26 mouse cellular contexts compared by ENCODE assay signal in genomic region chr4:63769161-63769560, GRCm38 (mm10). TPM values are rescaled to one million over a fixed set of nuclear protein-coding genes. Genes with fewer than 3 reads are reported as not detected.
DNase-seq lines count a peak whose midpoint lies in the region; ATAC-seq lines count a peak whose summit lies in the region.
"Had no signal": no experiment of that assay in that cellular context is flagged by ENCODE, and none has a peak within 500 bp of the region (broad histone marks: within the 10 kb centered on the region; RNA-seq: fewer than 3 reads in every experiment).

No protein-coding gene starts in this region.

- 0 out of 2 replicates have a peak, but pooled peaks cover 2% of the 10 kb centered on the region for H3K9me3 ChIP-seq in midbrain, embryonic 16.5 days (replicated peaks; ENCODE audit: control insufficient read depth, low read length, poor library complexity, severe bottlenecking)
- H3K9me3 ChIP-seq: embryonic facial prominence, embryonic 13.5 days; embryonic facial prominence, embryonic 15.5 days; forebrain, embryonic 10.5 days; forebrain, embryonic 12.5 days had no signal

- H3K4me3 ChIP-seq in midbrain, embryonic 16.5 days (ENCODE audit: low read depth, low read length), result no peak overlapping the region
- H3K4me3 ChIP-seq: embryonic facial prominence, embryonic 13.5 days; embryonic facial prominence, embryonic 15.5 days; erythroblast, embryonic 14.5 days; forebrain, embryonic 10.5 days; forebrain, embryonic 12.5 days had no signal

- no peaks in the 10 kb centered on the region for H3K4me1 ChIP-seq in midbrain, embryonic 16.5 days (ENCODE audit: control insufficient read depth, insufficient read depth, low read length)
- H3K4me1 ChIP-seq: embryonic facial prominence, embryonic 13.5 days; embryonic facial prominence, embryonic 15.5 days; forebrain, embryonic 10.5 days; forebrain, embryonic 12.5 days had no signal

- H3K4me2 ChIP-seq in midbrain, embryonic 16.5 days (ENCODE audit: low read length), result no peak overlapping the region
- H3K4me2 ChIP-seq: embryonic facial prominence, embryonic 13.5 days; embryonic facial prominence, embryonic 15.5 days; forebrain, embryonic 12.5 days had no signal

- H3K27me3 ChIP-seq in midbrain, embryonic 16.5 days (ENCODE audit: control insufficient read depth, insufficient read depth, low read depth, low read length), result no peaks in the 10 kb centered on the region
- H3K27me3 ChIP-seq: embryonic facial prominence, embryonic 13.5 days; embryonic facial prominence, embryonic 15.5 days; forebrain, embryonic 12.5 days; Patski had no signal

- no peak overlapping the region for H3K9ac ChIP-seq in midbrain, embryonic 16.5 days (ENCODE audit: low read depth, low read length)
- H3K9ac ChIP-seq: embryonic facial prominence, embryonic 13.5 days; embryonic facial prominence, embryonic 15.5 days; forebrain, embryonic 12.5 days had no signal

- no peaks in the 10 kb centered on the region for H3K36me3 ChIP-seq in midbrain, embryonic 16.5 days (ENCODE audit: control insufficient read depth, insufficient read depth, low read length)
- H3K36me3 ChIP-seq: embryonic facial prominence, embryonic 13.5 days; embryonic facial prominence, embryonic 15.5 days; forebrain, embryonic 10.5 days; forebrain, embryonic 12.5 days; G1E had no signal

- 93% methylated on average over 3 of the region's 3 CpGs for WGBS in midbrain, embryonic 16.5 days

- ATAC-seq in common myeloid progenitor, adult 5-6 weeks (replicated peaks; ENCODE audit: low read depth, poor library complexity, severe bottlenecking), result peak; percentile 77
- 0 out of 2 replicates have a peak, but pooled peaks have one; percentile 19 for ATAC-seq in megakaryocyte, adult 5-6 weeks (ENCODE audit: poor library complexity, severe bottlenecking)
- no peak for ATAC-seq in midbrain, embryonic 16.5 days
- ATAC-seq: activated CD4-positive, CD25-positive, alpha-beta regulatory T cell, adult 4 months; forebrain, embryonic 14.5 days; forebrain, embryonic 16.5 days; Patski had no signal

- DNase-seq in heart, adult 11 months, result peak; percentile 24
- no peak for DNase-seq in heart, adult 9 months (ENCODE audit: low spot score in 2 of 2)
- no peak for DNase-seq in spleen, adult 18-20 months
- DNase-seq in lung, postnatal 36 days, result no peak
- DNase-seq: adrenal gland, adult 8-10 months; adrenal gland, postnatal 14 days; adrenal gland, postnatal 36 days; cerebellum, adult 11-12 months; cerebellum, adult 2 months; cerebellum, adult 9-10 months; cerebellum, postnatal 10 days; cerebellum, postnatal 25 days; embryo, embryonic 11 days had no signal

- H3K27ac ChIP-seq in midbrain, embryonic 16.5 days (ENCODE audit: low read length), result no peak overlapping the region
- H3K27ac ChIP-seq: embryonic facial prominence, embryonic 13.5 days; embryonic facial prominence, embryonic 15.5 days; forebrain, embryonic 10.5 days; forebrain, embryonic 12.5 days had no signal

RNA-seq across cellular contexts. Expression of gene Tnfsf15, which starts 24.2 kb away (rescaled TPM):
- total RNA-seq in common myeloid progenitor, adult 5-6 weeks (2017), result not detected in 2 replicates
- 0.13 TPM in 1 of 2 replicates, not detected in the other for total RNA-seq in megakaryocyte, adult 5-6 weeks (2015)
- total RNA-seq in megakaryocyte, adult 5-6 weeks (2017), result 0.12 TPM in 1 of 2 replicates, not detected in the other
- not detected in 2 replicates for polyA plus RNA-seq in midbrain, embryonic 16.5 days (2015; fragmentation: Nextera tagmentation; extraction: Ambion mirVana)
- polyA plus RNA-seq: embryonic facial prominence, embryonic 13.5 days; erythroblast, embryonic 14.5 days; forebrain, embryonic 10.5 days; forebrain, embryonic 12.5 days; forebrain, embryonic 14.5 days; forebrain, embryonic 16.5 days; G1E had no signal
